10 mouse cellular contexts compared by ENCODE assay signal in genomic region chr9:46329801-46330585, GRCm38 (mm10). TPM values are rescaled to one million over a fixed set of nuclear protein-coding genes. Genes with fewer than 3 reads are reported as not detected.
DNase-seq lines count a peak whose midpoint lies in the region; ATAC-seq and TF ChIP-seq lines count a peak whose summit lies in the region.
"Had no signal": no experiment of that assay in that cellular context is flagged by ENCODE, and none has a peak within 500 bp of the region (broad histone marks: within the 10 kb centered on the region; RNA-seq: fewer than 3 reads in every experiment).

No protein-coding gene starts in this region.

- no peak for TF ChIP-seq POLR2A in brain, embryonic 14.5 days (IDR thresholded peaks at IDR 0.05; ENCODE audit: borderline replicate concordance, extremely low read depth, insufficient read depth, insufficient read length, poor library complexity, severe bottlenecking)
- no peak for TF ChIP-seq POLR2A in limb, embryonic 14.5 days (IDR thresholded peaks at IDR 0.05; ENCODE audit: borderline replicate concordance, extremely low read depth, insufficient read depth, insufficient read length)

- ATAC-seq in intestine, embryonic 16.5 days: 0 out of 2 replicates have a peak, but pooled peaks have one; percentile 23
- no peak for ATAC-seq in intestine, postnatal 0 days
- no peak for ATAC-seq in limb, embryonic 14.5 days (ENCODE audit: low FRiP score, low read depth)

- H3K9ac ChIP-seq in intestine, embryonic 16.5 days (ENCODE audit: low read depth, low read length): no peak overlapping the region
- H3K9ac ChIP-seq in intestine, postnatal 0 days (ENCODE audit: low read depth, low read length): no peak overlapping the region
- H3K9ac ChIP-seq in limb, embryonic 14.5 days (ENCODE audit: low read depth, low read length, severe bottlenecking): no peak overlapping the region

- H3K36me3 ChIP-seq in intestine, embryonic 16.5 days (ENCODE audit: control insufficient read depth, insufficient read depth, low read length): no peaks in the 10 kb centered on the region
- H3K36me3 ChIP-seq in intestine, postnatal 0 days (ENCODE audit: control insufficient read depth, insufficient read depth): no peaks in the 10 kb centered on the region
- no peaks in the 10 kb centered on the region for H3K36me3 ChIP-seq in limb, embryonic 14.5 days (ENCODE audit: control insufficient read depth, insufficient read depth, low read length)
- H3K36me3 ChIP-seq: limb, embryonic 15.5 days had no signal

- H3K4me2 ChIP-seq in intestine, embryonic 16.5 days (ENCODE audit: low read depth, low read length): no peak overlapping the region
- no peak overlapping the region for H3K4me2 ChIP-seq in intestine, postnatal 0 days (replicated peaks; ENCODE audit: low read depth)
- H3K4me2 ChIP-seq in limb, embryonic 14.5 days (replicated peaks; ENCODE audit: low read depth, low read length, severe bottlenecking): peak overlapping the region; percentile 63; the same call in 1 of the 2 replicates

- peak; percentile 46 for DNase-seq in cerebellum, adult 11-12 months
- no peak for DNase-seq in cerebellum, adult 11 months
- DNase-seq in brain, embryonic 14.5 days (ENCODE audit: low read depth): peak; percentile 45
- no peak for DNase-seq in limb, embryonic 14.5 days (ENCODE audit: low spot score)
- no peak for DNase-seq in right cerebral cortex, postnatal 10 days (ENCODE audit: low spot score in 2 of 2)
- DNase-seq in thymus, postnatal 25 days: no peak
- DNase-seq: right cerebral cortex, postnatal 4 days had no signal

- H3K4me1 ChIP-seq in intestine, embryonic 16.5 days (ENCODE audit: control insufficient read depth, insufficient read depth, low read length): peaks cover 8% of the 10 kb centered on the region; the same call in 1 of the 2 replicates
- no peaks in the 10 kb centered on the region for H3K4me1 ChIP-seq in intestine, postnatal 0 days (replicated peaks; ENCODE audit: control insufficient read depth, insufficient read depth, low read length)
- H3K4me1 ChIP-seq in limb, embryonic 14.5 days (ENCODE audit: control insufficient read depth, insufficient read depth, low read length): peaks cover 12% of the 10 kb centered on the region

- no peaks in the 10 kb centered on the region for H3K9me3 ChIP-seq in intestine, embryonic 16.5 days (ENCODE audit: control insufficient read depth, low read length)
- no peaks in the 10 kb centered on the region for H3K9me3 ChIP-seq in intestine, postnatal 0 days (ENCODE audit: control insufficient read depth)
- H3K9me3 ChIP-seq in limb, embryonic 14.5 days (ENCODE audit: control insufficient read depth, low read length): no peaks in the 10 kb centered on the region
- H3K9me3 ChIP-seq: limb, embryonic 15.5 days had no signal

- TF ChIP-seq CTCF in intestine, postnatal 0 days (IDR thresholded peaks at IDR 0.05; ENCODE audit: low read depth): no peak
- TF ChIP-seq CTCF in brain, embryonic 14.5 days (IDR thresholded peaks at IDR 0.05; ENCODE audit: borderline replicate concordance, extremely low read depth, insufficient read depth, insufficient read length): peak; percentile 29; the same call in 1 of the 2 replicates

- whole genome bisulfite sequencing in intestine, embryonic 16.5 days: 35% methylated on average over 24 of the region's 24 CpGs
- WGBS in intestine, postnatal 0 days: 39% methylated on average over 24 of the region's 24 CpGs
- 22% methylated on average over 24 of the region's 24 CpGs for WGBS in limb, embryonic 14.5 days

- H3K27me3 ChIP-seq in intestine, embryonic 16.5 days (replicated peaks; ENCODE audit: control insufficient read depth, insufficient read depth, low read length): no peaks in the 10 kb centered on the region
- H3K27me3 ChIP-seq in intestine, postnatal 0 days (replicated peaks; ENCODE audit: control insufficient read depth, insufficient read depth, low read length): 0 out of 2 replicates have a peak, but pooled peaks cover 6% of the 10 kb centered on the region
- H3K27me3 ChIP-seq in limb, embryonic 14.5 days (ENCODE audit: control insufficient read depth, insufficient read depth, low read length): 0 out of 2 replicates have a peak, but pooled peaks cover 7% of the 10 kb centered on the region

- H3K4me3 ChIP-seq in intestine, embryonic 16.5 days (ENCODE audit: low read length): no peak overlapping the region
- H3K4me3 ChIP-seq in intestine, postnatal 0 days (ENCODE audit: low read depth, low read length): no peak overlapping the region
- H3K4me3 ChIP-seq in limb, embryonic 14.5 days (replicated peaks; ENCODE audit: low read length): no peak overlapping the region

- no peak overlapping the region for H3K27ac ChIP-seq in intestine, embryonic 16.5 days (ENCODE audit: low read length)
- no peak overlapping the region for H3K27ac ChIP-seq in intestine, postnatal 0 days (ENCODE audit: low read depth, low read length)
- no peak overlapping the region for H3K27ac ChIP-seq in limb, embryonic 14.5 days (replicated peaks; ENCODE audit: low read depth, low read length)

RNA-seq across cellular contexts. Expression of gene 4931429L15Rik, which starts 10.2 kb away (rescaled TPM):
- 0.11 TPM in 1 of 2 replicates, not detected in the other for polyA plus RNA-seq in intestine, embryonic 16.5 days (2015; fragmentation: Nextera tagmentation; extraction: Ambion mirVana)
- polyA plus RNA-seq in intestine, postnatal 0 days (2015; fragmentation: Nextera tagmentation; extraction: Ambion mirVana): not detected in 2 replicates
- polyA plus RNA-seq in brain, embryonic 14.5 days (2012; rRNA removed): not detected in 2 replicates
- not detected in 2 replicates for polyA plus RNA-seq in limb, embryonic 14.5 days (2012; rRNA removed)
- polyA plus RNA-seq in limb, embryonic 14.5 days (2014; fragmentation: Nextera tagmentation; extraction: Ambion mirVana): not detected in 2 replicates
- polyA plus RNA-seq: limb, embryonic 15.5 days had no signal

RNA-seq across cellular contexts. Expression of gene Bud13, which starts 47.2 kb away (rescaled TPM):
- polyA plus RNA-seq in intestine, embryonic 16.5 days (2015; fragmentation: Nextera tagmentation; extraction: Ambion mirVana): 17.0 and 19.4 TPM in 2 replicates
- 6.4 and 8.0 TPM in 2 replicates for polyA plus RNA-seq in intestine, postnatal 0 days (2015; fragmentation: Nextera tagmentation; extraction: Ambion mirVana)
- polyA plus RNA-seq in brain, embryonic 14.5 days (2012; rRNA removed): 15.8 and 17.8 TPM in 2 replicates
- polyA plus RNA-seq in limb, embryonic 14.5 days (2012; rRNA removed): 23.1 and 23.4 TPM in 2 replicates
- polyA plus RNA-seq in limb, embryonic 14.5 days (2014; fragmentation: Nextera tagmentation; extraction: Ambion mirVana): 19.2 and 23.7 TPM in 2 replicates

RNA-seq across cellular contexts. Expression of gene Zpr1, which starts 57.1 kb away (rescaled TPM):
- polyA plus RNA-seq in intestine, embryonic 16.5 days (2015; fragmentation: Nextera tagmentation; extraction: Ambion mirVana): 47.6 and 50.0 TPM in 2 replicates
- 21.6 and 24.4 TPM in 2 replicates for polyA plus RNA-seq in intestine, postnatal 0 days (2015; fragmentation: Nextera tagmentation; extraction: Ambion mirVana)
- polyA plus RNA-seq in brain, embryonic 14.5 days (2012; rRNA removed): 37.3 and 39.1 TPM in 2 replicates
- polyA plus RNA-seq in limb, embryonic 14.5 days (2012; rRNA removed): 28.2 and 38.7 TPM in 2 replicates
- polyA plus RNA-seq in limb, embryonic 14.5 days (2014; fragmentation: Nextera tagmentation; extraction: Ambion mirVana): 54.2 and 59.9 TPM in 2 replicates

Comparison
In these comparisons a context has a peak if more than half of its experiments do, and no peak if none do; other contexts are left out.
1. DNase-seq: peak in cerebellum, adult 11-12 months (single experiment) and brain, embryonic 14.5 days (single experiment); none in cerebellum, adult 11 months (single experiment), limb, embryonic 14.5 days (single experiment), right cerebral cortex, postnatal 10 days (0 of 2) and thymus, postnatal 25 days (single experiment).